Mouse (Mus musculus) brain, adult 2 months (tissue): ENCODE data around the gene Tmem221.

ENCODE experiments used
- DNase-seq: peaks from one replicate; pipeline ENCODE4 v3.0.0; 2011; ENCODE audit warnings: low read depth, low spot score

Tmem221 gene

GRCm38 (mm10) chr8:71547590-71547989 lies 11.1 kb downstream of the Tmem221 start:
- DNase-seq = no peak

GRCm38 (mm10) chr8:71545053-71545452 lies 13.6 kb downstream of the Tmem221 start:
- DNase-seq = no peak

- no peak for DNase-seq
Observed at GRCm38 (mm10) chr8:71543755-71544154, 14.9 kb downstream of the Tmem221 start.

- peak; percentile 100 for DNase-seq
Observed at GRCm38 (mm10) chr8:71542632-71543343, 15.9 kb downstream of the Tmem221 start, which contains the start of gene Mvb12a. Gene Mvb12a, plus strand, starts transcription at chr8:71542922.

GRCm38 (mm10) chr8:71537028-71537867 lies 21.4 kb downstream of the Tmem221 start, which contains the start of gene Bst2:
Gene Bst2, minus strand, starts transcription at chr8:71537456.
- peak; percentile 67 for DNase-seq

GRCm38 (mm10) chr8:71535663-71536062 lies 23.0 kb downstream of the Tmem221 start:
- DNase-seq = peak; percentile 51

- DNase-seq = no peak
Observed at GRCm38 (mm10) chr8:71534263-71534810, 24.3 kb downstream of the Tmem221 start.

GRCm38 (mm10) chr8:71530735-71531467 lies 27.8 kb downstream of the Tmem221 start:
- DNase-seq = peak; percentile 77

- no peak for DNase-seq
Observed at GRCm38 (mm10) chr8:71528362-71529073, 30.2 kb downstream of the Tmem221 start.

- no peak for DNase-seq
Observed at GRCm38 (mm10) chr8:71527162-71527870, 31.4 kb downstream of the Tmem221 start.

- no peak for DNase-seq
Observed at GRCm38 (mm10) chr8:71526272-71526671, 32.4 kb downstream of the Tmem221 start.

- DNase-seq = no peak
Observed at GRCm38 (mm10) chr8:71525226-71526050, 33.2 kb downstream of the Tmem221 start, which contains the start of gene Ccdc194. Gene Ccdc194, minus strand, starts transcription at chr8:71525711.

- DNase-seq = peak; percentile 96
Observed at GRCm38 (mm10) chr8:71521634-71522033, 37.0 kb downstream of the Tmem221 start.

- peak; percentile 83 for DNase-seq
Observed at GRCm38 (mm10) chr8:71519037-71519825, 39.4 kb downstream of the Tmem221 start.

- DNase-seq = no peak
Observed at GRCm38 (mm10) chr8:71516786-71517185, 41.9 kb downstream of the Tmem221 start.

- no peak for DNase-seq
Observed at GRCm38 (mm10) chr8:71515043-71515442, 43.6 kb downstream of the Tmem221 start.

- DNase-seq = no peak
Observed at GRCm38 (mm10) chr8:71513018-71513754, 45.5 kb downstream of the Tmem221 start.

- DNase-seq = no peak
Observed at GRCm38 (mm10) chr8:71511644-71512043, 47.0 kb downstream of the Tmem221 start, which contains the start of gene Plvap. Gene Plvap, minus strand, starts transcription at chr8:71511752.
